Mouse (Mus musculus) urinary bladder, adult 2 months (tissue): ENCODE measurements around the gene Mindy4b-ps. TPM values are rescaled to one million over a fixed set of nuclear protein-coding genes. Genes with fewer than 3 reads are reported as not detected.

Source experiments
- DNase-seq: peaks from one replicate; pipeline ENCODE4 v3.0.0; 2022; ENCODE audit warnings: low spot score
- polyA plus RNA-seq: library from polyadenylated mRNA; depleted of rRNA; stranded (reverse); fragments of >200 nt; gene quantifications from 2 replicates; pipeline ENCODE4 v1.2.3, GENCODE M21; 2012; rRNA removed

Mindy4b-ps gene
- polyA plus RNA-seq, 1 experiment = not detected

DNA sequence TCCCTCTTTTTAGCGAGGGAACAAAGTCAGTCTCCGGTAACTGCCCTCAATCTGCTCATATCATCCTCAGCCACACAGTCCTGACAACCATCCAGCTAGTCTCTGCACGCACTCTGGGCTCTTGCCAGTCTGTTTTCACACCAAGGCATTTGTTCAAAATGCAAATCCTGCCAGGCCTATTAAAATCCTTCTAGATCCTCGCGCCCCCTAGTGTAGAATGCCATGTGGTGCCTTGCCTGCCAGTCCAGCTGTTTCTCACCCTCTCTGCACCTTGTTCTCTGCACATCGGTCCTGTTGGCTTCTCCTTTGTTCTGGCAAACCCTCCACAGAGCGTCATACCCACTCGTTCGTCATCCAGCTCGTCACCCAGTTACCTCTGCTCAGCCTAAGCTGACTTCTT lies 36.2 kb downstream of the Mindy4b-ps start:
- DNase-seq = no peak

DNA sequence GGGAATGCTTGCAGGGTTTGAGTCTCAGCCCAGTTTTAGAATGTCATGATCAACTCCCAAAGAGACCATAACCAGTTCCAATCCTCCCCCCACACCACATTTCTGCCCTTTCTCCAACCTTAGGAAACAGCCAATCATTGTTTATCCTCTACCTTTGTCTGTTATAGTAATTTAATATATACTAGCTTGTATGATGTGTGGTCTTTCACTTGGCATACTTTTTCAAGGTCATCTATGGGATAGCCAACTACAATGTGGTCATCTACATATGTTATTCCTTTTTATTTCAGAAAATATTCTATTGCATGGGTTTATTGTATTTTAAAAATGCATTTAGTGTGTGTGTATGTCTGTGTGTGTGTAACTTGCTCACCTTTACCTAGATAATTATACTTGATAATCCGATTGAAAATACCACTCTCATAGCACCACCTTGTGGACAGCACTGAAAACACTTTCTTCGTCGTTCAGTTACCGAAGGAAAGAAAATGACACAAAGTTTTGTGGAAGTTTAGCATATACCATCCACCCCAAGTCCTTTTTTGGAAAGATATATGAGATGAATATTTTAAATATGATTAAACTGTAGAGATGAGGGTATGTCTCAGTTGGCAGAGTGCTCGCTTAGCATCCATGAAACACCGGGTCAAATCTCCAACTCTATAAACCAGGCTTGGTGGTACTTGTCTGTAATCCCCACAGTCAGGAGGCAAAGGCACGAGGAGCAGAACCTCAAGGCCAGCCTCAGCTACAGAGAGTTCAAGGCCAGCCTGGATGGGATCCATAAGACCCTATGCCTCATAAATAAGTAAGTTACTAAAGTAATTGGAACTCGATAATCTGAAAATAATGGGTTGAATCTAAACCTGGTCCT lies 37.7 kb downstream of the Mindy4b-ps start:
- no peak for DNase-seq

DNA sequence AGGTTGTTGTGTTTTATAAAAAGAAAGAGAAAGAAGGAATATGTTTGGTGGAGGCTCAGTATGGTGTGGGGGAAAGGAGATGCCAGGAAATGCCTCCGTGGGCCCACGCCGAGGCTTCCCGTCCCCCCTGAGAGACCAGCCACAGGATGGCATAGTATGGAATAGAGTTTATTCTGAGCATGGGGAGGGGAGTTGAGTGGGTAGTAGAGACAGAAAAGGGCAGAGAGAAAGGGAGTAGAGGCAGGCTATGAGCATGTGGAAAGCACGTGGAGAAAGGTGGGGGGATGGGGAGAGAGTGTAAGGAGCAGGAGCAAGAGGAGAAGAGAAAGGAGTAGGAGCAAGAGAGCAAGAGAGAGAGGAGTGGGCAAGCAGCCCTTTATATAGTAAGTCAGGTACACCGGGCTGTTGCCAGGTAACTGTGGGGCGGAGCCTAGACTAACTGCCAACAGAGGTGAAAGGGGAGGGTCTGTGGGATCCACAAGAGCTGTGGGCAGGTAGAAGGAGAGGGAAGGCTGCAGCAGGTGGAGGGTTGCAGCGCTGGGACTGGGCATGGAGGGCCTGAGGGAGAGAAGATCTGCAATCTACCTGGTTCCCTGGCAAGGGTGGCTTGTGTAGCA lies 38.4 kb downstream of the Mindy4b-ps start:
- no peak for DNase-seq

DNA sequence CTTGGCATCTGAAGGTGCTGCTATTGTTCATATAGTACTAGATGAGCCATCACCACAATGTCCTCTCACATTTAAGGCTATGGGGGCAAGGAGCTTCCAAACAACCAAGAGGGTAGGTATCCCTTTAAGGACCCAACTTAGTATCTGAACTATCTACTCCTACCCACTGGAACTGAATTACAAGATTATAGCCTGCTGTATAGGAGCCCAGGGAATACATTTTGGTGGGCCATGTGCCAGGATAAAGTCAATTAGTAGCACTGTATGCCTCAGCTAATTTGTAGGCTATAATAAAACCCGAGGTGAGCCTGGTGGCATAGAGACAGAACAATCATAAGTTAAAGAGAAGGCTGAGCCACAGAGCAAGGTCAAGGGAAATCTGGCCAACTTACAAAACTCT lies 65.7 kb downstream of the Mindy4b-ps start:
- no peak for DNase-seq

DNA sequence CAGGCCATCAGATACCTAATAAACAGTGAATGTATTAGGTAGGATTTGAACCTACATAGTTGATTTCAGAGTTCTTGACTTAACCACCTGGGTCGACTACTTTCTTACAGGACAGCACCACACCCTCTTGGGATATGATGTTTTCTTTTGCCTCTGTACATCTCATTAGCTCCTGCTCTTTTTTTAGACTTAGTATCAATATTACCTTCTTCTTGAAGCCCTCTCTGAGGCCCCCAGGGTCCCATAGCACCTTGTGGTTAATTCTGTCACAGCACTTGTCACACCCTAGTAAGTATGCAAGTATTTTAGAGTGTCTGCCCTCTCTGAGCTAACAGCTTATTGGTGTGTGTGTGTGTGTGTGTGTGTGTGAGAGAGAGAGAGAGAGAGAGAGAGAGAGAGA lies 66.3 kb downstream of the Mindy4b-ps start:
- no peak for DNase-seq

DNA sequence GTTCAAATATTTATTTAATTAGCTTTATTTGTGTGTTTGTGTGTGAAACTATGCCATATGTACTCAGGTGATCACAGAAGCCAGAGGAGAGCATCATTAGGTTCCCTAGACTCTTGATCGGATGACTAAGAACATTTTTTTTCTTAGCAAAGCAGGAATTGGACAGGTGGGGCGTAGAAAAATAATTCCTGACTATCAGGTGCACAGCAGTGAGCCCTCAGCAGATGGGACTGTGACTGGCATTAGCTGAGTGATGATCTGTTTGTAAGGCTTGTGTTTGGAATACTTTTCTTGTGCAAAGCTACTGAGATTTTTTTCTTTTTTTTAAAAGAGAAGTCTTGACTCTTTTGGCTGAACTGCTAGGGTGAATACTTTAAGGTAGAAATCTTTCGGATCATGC lies 67.8 kb downstream of the Mindy4b-ps start:
- no peak for DNase-seq

DNA sequence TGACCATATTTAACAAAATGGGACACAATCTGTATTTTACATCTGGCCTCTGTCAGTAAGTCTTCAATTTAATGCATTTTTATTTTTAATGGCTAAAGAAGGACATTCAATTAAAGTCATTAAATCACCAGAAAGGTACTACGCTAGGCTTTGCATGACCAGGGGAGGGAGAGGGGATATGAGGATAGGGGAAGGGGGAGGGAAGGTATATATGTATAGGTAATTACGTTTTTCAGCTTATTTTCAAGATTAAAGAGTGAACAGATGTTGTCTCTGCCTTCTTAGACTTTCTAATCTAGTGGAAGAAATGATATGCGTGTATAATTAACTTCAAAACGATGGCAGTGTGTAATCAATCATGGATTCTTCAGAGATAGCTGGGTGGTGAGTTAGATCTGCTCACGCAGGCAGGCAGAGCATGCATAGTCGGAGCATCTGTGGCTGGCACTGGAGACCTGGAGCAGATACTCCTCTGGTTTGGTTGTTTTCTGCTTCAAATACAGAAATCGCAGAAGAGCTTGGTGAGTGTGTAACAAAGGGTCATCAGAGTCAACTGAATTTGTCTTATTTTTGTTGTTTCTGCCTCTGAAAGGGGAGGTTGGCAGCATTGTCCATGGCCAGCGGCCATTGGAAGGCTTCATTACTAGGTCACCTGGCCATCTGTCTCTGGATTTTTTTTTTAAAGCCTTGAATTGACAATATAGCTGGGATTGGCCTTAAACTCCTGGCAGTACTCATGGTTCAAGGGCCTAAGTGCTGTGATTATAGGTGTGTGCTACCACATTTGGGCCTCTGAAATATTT lies 70.1 kb downstream of the Mindy4b-ps start:
- no peak for DNase-seq

DNA sequence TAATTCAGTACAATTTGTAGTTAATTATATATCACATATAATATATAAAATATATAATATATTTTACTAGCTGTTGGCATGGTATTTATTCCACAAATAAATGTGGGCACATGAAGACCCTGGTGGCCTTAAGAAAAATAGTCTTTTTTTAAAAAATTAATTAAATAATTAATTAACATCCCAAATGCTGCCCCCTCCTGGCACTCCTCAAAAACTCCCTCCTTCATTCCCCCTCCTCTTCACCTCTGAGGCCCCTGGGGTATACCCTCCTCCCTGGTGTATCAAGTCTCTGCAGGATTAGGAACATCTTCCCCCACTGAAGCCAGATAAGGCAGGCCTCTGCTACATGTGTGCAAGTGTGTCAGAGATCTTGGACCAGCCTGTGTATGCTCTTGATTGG lies 73.4 kb downstream of the Mindy4b-ps start:
- DNase-seq = no peak

DNA sequence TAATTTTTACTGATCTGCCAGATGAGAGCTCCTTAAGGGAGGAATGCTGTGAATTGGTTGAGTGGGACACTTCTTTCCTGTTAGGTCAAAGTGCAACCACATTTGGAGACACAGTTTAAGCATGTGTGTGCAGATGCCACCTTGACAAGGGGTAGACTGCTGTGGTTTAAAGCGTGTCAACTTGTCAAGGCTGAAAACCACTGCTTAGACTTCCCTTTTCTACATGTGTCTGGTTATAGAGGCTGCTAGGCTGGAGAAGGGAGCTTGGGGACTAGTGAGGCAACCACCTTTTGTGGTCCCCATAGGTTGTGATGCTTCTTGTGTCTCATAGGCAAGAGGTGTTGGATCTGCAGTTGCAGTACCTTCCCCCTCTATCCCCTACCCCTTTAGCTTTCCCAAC lies 74.2 kb downstream of the Mindy4b-ps start:
- no peak for DNase-seq

DNA sequence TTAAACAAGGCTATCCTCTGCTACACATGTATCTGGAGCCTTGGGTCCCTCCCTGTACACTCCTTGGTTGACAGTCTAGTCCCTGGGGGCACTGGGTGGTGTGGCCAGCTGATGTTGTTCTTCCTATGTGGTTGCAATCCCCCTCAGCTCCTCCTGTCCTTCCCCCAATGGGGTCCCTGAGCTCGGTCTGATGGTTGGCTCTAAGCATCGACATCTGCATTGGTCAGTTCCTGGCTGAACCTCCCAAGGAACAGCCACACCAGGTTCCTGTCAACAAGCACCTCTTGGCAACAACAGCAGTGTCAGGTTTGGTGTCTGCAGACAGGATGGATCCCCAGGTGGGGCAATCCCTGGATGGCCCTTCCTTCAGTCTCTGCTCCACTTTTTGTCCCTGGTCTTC lies 82.6 kb downstream of the Mindy4b-ps start:
- DNase-seq = no peak

Other genes with a start within 250 kb of the Mindy4b-ps start
- 71.4 and 75.8 TPM in 2 replicates for gene Selenot, start 245.7 kb downstream of the Mindy4b-ps start, polyA plus RNA-seq
- gene Erich6, start 185.1 kb downstream of the Mindy4b-ps start, polyA plus RNA-seq = 0.09 and 0.12 TPM in 2 replicates
- 9.6 and 9.9 TPM in 2 replicates for gene Siah2, start 129.9 kb downstream of the Mindy4b-ps start, polyA plus RNA-seq
- not detected in 2 replicates for gene Clrn1, start 63.0 kb upstream of the Mindy4b-ps start, polyA plus RNA-seq
- gene Med12l, start 183.5 kb upstream of the Mindy4b-ps start, polyA plus RNA-seq = 1.4 and 1.5 TPM in 2 replicates